Mouse (Mus musculus): ENCODE data around the gene Pcolce.

- TF ChIP-seq UBTF (IDR thresholded peaks at IDR 0.05; ENCODE audit: borderline replicate concordance, insufficient read depth, low read depth, low read length) = no peak
- TF ChIP-seq HCFC1 (IDR thresholded peaks at IDR 0.05; ENCODE audit: low read depth, low read length) = no peak
- no peak for TF ChIP-seq ZKSCAN1 (IDR thresholded peaks at IDR 0.05; ENCODE audit: low read depth, low read length)
- no peak for TF ChIP-seq CTCF (IDR thresholded peaks at IDR 0.05 in 2 of 3, conservative IDR thresholded peaks at IDR 0.05 in 1 of 3; ENCODE audit: control insufficient read depth in 1 of 3, insufficient read depth in 1 of 3, low read depth in 2 of 3, low read length in 3 of 3, poor library complexity in 1 of 3, severe bottlenecking in 1 of 3)
Observed at GRCm38 (mm10) chr5:137629906-137630545, 16.4 kb upstream of the Pcolce start.

Data from MEL (cell line).